Mouse (Mus musculus): Measurements from ENCODE around the gene Fam107b.

DNA sequence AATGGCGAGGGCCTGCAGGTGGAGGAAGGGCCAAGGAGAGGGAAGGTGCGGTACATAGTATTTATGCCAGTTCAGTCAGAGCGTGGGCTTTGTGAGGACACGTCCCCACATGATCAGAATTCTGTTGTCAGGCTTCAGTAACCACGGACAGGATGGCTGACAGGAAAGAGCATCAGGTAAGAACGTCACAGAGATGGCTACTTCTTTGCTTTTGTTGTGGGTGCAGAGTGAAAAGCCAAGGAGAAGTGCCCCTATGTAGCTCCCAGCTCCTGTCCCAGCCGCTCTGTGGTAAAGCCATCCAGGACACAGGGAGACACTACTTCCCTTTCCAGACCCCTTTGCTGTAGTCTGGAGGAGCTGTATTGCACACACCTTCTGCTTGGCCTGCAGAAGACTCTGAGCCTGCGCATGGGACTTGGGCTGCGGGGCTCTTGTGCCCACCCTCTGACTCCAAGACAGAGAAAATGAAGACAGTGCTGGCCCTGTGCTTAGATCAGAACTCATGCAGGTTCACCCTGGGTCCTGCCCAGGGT, 199.6 kb downstream of the Fam107b start:
- TF ChIP-seq CTCF (IDR thresholded peaks at IDR 0.05; ENCODE audit: low read depth) (no peak), EP300 (IDR thresholded peaks at IDR 0.05; ENCODE audit: low read depth) (no peak)

All from liver, embryonic 14.5 days (tissue).